Mouse (Mus musculus): ENCODE data around the gene Kcnj4.
A peak's percentile ranks its signal among the peaks of the same experiment; 100 is the strongest.
"Not testable (repeated sequence)": the region's sequence is repeated elsewhere in the genome, so short reads cannot be mapped to it uniquely, and the experiment has no call there.

Gene Kcnj4

DNA sequence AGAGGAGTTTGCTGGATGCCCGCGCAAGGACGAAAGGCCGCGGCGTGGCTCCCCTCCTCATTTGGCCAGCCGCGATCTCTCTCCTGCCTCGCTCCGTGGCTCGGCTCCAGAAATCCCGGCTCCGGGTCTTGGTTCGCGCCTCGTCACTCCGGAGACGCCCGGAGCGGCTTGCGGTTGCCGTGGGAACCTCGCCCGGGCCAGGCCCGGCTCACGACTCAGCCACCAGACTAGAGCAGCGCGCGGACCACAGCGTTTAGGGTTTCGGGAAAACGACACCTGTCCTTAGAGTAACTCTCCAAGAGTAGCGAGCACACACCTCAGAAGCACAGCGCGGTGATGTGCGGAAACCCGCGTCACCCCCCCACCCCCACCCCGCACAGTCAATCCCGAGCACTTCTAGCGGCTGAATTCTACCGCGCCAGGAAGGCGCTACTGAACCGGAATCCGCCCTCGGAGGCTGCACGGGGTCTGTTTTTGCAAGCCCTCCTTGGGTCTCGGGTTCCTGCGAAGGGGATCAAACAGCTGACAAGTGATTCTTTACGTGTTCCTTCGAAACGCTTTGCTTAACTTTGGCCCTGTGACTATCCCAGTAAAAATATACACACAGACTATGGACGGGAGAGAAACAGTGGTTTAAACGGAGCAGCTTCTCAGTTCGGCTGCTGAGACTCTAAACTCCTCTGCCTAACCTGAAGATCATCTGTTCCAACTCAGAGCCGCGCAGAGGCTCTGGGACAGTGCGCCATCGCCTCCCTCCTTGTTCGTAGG lies 6.7 kb upstream of the Kcnj4 start:
- DNase-seq (ENCODE audit: low read depth) = peak; percentile 74

DNA sequence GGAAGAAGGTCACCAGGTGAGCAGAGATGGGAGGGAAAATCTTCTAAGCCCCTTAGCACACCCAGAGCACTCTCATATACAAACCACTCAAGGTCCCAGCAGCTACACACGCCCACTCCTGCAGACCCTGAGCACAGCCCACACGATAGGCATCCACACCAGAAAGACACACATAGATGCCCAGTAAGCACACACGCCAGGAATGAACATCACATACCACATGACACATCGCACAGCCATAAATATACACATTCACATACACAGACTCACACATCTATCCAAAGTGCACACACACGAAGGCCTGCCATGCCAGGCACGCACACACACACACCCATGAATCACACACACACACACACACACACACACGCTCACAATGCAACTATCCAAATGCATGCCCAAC lies 5.4 kb upstream of the Kcnj4 start:
- DNase-seq (ENCODE audit: low read depth) = no peak

DNA sequence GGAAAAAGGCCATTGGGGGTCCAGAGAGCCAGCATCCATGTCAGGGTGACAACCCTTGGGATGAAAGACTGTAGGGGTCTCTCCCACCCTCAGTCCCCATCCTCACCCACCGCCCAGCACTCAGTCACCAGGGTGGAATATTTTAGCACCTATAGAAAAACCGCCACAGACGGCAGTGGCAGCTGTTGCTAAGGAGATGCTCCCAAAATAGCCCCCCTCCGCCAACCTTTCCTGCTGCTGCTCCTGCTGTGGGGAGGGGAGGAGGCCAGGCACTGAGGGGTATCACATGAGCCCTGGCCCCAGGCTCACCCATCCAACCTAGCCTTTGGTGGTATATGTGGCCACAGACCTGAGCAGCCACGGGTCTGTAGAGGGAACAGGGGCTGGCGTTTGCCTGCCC lies 5.0 kb upstream of the Kcnj4 start:
- DNase-seq (ENCODE audit: low read depth) = no peak

DNA sequence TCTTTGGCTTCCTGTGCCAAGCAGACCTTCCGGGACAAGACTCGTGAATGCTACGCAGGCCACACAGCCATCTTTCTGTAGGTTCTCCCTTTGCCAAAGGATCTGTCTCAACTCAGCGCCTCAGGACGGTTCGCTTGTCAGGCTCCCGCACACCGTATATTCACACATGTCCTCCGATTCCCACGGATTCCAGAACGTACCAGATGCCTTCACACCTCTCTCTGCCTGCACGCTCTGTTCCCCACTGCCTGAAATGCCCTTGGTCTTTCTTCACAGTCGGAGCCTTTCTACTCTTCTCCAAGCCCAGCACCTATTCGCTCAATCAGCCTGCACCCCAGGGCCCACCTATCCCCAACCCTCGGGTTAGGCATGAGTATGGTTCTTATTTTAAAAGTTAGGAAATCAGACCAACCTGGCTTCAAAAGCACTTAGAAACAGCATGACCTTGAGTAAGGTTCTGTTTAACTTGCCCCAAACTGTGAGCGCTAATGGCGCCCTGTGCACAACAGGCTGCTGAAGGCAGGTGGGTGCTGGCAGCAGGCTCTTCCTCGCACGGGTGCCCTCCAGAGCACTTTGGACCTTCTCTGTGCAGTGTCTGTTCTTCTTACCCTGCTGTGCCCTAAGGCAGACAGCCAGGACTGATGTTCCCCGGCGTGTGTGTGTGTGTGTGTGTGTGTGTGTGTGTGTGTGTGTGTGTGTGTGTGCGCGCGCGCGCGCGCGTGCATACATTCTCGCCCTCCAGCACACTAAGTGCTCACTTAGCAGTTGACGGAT lies 2.2 kb upstream of the Kcnj4 start:
- no peak for DNase-seq (ENCODE audit: low read depth)

DNA sequence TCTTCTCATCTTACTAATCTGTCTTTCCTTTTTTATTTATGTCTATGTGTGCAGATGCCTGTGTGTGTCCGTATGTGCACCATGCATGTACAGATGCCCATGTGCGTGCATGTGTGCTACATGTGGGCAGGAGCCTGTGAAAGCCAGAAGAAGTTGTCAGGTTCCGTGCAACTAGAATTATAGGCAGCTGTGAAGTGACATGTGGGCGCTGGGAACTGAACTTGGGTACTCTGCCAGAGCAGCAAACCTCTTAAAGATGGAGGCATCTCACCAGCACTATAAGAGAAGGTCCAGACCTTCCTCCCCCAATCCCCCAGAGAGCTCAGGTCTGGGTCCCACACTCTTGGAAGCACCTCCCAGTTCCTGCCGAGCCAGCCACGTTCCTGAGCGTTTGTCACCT lies 1.4 kb upstream of the Kcnj4 start:
- no peak for DNase-seq (ENCODE audit: low read depth)

DNA sequence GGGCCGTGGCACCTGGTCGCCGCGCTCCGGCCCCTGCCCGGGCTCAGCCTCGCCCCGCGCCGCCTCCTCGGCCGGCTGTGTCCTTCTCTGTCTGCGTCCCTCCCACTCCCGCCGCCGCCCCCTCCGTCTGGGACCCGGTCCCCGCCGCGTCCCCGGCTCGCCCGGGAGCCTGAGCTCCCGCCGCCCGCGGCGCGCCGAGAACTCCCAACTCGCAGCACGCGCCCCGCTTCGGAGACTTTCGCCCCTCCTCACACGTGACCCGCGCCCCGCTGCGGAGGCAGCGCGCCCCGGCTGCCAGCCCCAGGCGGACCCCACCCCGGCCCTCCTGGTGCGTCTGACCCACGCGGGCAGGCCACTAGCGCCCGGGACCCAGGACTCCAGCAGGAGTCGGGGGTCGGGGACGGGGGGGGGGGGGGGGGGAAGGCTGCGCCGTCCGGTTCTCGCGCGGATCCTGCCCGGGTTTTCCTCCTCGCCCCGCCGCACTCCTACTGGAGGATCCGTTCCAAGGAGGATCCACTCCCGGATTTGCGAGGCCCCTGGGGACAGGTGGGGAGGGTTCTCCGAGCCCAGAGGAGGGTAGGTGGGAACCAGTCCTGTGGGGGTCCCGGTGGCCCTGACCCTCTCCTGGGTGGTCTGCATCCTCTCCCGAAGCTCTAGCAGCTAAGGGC lies 709 bp upstream of the Kcnj4 start:
- no peak for DNase-seq (ENCODE audit: low read depth)

DNA sequence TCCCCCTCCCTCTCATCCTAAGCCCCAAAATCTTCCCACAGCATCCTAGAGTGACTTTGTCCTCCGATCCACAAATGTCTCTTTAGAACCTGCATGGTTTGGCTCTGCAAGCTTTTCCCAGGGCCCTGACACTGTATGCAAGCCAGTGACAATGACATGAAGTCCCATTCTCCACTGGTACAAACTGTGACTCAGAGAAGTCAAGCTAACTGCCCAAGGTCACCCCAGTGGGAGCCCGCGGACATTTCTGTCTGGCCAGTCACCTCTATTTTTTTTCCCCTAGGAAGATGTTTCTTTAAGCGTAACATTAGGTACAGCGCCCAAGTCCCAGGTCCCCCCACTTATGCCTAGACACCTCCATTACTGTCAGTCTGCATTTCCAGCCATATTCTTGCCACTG lies 1.6 kb downstream of the Kcnj4 start:
- no peak for DNase-seq (ENCODE audit: low read depth)

DNA sequence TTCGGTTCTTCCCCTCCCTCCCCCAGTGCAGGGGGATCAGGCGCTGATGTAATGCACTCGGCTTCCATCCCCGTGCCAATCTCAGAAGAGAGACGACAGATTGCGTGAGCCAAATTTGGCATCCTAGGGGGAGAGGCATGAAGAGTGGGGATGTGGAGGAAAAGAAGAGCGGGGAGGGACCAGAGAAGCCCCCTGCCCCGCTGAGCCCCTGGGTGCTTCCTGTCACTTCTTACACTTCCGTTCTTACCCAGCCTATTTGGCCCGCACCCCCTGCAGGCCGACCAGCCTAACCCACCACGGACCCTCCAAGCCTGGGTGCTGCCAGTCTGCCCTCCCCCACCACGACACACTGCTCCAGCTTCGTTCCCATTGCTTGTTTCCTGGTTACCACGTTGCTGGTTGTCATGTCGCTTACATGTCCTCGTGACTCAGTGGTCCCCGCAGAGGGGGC lies 2.1 kb downstream of the Kcnj4 start:
- DNase-seq (ENCODE audit: low read depth) = no peak

DNA sequence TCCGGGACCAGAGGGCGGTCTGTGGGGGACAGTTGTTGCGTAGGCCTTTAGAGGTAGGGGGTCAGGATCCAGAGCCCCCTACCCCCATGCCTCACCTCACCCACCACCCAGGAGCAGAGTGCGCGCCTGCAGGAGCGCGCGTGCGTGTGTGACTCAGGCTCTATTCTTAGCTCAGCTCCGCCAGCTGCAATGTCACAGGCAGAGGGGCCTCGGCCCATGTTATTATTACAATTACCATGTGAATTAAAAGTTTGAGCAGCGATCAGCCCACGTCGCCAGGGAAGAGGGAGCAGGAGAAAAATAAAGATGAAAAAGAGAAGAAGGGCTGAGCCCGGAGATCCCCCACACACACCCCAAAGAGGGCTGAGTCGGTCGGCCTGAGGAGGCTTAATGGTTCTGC lies 4.9 kb downstream of the Kcnj4 start:
- DNase-seq (ENCODE audit: low read depth) = no peak

DNA sequence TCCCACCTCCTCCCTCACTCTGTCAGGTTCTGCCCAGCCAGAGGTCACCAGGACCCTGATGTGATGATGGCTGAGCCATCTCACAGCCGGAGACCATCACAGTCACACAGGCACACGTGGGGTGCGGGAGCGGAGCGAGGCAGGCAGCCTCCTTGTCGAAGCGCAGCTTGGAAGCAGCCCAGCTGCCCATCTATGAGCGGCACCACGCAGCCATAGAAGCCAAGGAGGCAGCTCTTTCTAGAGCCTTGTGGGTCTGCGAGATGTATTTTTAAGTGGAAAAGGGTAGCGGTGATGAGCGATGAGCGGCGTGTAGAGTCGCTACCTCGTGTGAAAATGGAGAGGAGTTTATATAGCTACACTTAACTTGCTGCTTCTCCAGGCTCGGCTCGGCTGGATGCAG lies 11.5 kb downstream of the Kcnj4 start:
- DNase-seq (ENCODE audit: low read depth) = no peak

DNA sequence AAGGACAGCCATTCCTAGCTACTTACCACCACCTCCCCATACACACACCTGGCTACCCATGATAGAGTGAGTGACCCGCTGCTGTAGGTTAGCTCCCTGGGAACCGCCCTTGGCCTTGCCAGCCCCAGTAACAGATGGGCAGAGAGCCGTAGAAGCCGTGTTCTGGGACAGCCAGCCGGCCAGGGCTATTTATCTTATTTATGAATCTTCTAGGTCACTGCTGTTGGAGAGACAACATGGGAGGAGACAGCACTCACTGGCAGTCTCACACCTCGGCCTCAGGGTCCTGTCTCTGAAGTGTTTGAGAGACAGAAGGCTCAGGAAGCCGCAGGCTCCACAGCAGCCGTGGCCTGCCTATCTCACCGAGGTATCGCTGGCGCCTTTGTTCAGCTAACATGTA lies 15.6 kb downstream of the Kcnj4 start:
- no peak for DNase-seq (ENCODE audit: low read depth)

DNA sequence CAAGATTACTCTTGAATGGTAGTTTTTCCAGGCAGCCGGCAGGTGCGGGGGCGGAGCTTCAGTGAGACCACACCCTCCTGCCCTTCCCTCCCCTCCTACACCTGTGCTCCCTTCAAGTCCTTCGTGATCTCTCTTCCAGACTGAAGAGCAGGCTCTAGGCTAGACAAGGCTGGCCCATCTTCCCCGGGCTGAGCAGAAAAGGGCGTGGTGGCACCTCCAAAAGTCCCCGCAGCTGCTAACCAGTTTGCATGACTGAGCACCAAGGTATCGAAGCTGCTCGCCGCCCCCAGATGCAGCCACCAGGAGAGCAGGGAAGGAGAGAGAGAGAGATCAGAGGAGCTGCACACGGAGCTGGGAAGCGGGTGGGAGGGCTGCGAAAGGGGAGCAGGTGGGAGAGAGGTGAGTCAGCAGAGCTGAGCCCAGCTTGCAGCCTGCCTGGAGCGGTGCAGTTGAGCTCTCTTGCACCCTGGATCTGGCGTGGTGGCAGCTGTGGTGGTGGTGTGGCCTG lies 23.8 kb downstream of the Kcnj4 start:
- no peak for DNase-seq (ENCODE audit: low read depth)

DNA sequence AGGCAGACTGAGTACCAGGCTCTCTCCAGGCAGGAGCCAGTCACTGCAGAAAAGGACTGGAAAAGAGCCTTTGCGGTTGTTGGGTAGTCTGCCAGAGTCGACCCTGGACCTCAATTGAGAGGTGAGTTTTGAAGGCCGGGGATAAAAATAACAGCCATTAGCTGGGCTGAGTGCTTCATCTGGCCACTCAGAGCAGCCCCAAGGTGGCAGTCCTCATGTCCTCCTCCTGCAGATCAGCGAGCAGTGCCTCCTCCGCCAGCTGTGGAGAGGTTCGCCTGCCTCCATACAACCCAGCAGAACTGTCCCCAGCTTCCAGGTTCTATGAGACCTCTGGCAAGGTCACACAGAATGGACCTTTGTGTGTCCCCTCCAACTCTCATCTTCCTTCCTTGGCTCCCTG lies 27.8 kb downstream of the Kcnj4 start:
- DNase-seq (ENCODE audit: low read depth) = no peak

DNA sequence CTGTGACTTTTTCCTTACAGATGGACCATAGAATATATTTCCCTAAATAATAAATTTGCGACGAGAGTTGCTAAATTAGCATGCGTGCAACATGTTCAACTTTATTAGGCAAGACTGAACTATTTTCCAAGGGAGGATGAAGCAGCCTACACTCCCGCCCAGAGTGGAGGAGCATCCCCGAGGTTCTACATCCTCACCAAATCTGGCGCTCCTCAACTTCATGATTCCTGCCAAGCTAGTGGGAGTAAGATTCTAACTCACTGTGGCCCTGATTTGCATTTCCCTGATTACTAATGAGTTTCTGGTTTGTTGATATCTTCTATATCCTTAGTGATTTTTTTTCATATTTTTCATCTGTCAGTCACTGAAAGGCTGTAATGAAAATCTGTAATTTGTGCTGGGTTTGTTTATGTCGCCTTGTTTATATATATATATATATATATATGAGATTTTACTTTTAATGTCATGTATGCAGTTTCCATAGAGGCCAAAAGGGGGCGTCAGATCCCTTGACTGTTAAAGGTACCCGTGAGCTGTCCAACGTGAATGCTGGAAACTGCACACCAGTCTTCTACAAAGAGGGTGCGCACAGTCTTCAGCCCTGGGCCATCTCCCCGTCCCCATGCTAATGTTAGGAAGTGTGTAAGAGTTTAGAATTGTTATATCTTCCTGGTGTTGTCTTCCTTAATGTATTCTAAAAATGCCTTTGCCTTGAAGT lies 31.2 kb downstream of the Kcnj4 start:
- DNase-seq (ENCODE audit: low read depth) = peak; percentile 35

DNA sequence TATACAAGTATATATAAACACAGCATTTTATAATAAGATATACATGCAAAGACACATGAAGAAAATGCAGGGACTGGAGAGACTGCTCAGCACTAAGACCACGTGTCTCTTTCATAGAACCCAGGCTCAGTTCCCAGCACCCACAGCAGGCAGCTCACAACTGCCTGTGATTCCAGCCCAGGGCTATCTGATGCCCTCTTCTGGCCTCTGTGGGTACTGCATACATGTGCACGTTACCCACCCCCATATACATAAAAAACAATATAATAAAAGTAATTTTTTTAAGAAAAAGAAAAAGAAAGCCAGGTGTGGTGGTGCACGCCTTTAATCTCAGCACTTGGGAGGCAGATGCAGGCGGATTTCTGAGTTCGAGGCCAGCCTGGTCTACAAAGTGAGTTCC lies 32.0 kb downstream of the Kcnj4 start:
- DNase-seq (ENCODE audit: low read depth) = peak; percentile 32

DNA sequence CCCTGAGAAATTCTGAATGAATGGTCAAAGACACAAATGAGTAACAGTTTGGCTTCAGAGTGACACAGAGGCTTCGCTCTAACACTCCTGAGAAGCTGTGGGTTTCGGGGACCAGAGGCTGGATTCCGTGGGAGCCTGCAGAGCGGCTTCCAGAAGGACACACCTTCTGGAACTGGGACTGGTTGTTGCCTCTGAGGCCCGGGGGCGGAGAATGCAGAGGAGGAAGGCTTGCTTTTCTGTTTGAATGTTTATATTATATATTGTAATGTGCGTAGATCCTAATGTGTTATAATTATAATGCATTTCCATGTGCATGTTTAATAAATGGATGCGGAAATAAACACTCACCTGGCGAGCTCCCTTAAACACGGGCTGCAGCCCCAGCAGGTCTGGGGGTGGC lies 33.9 kb downstream of the Kcnj4 start:
- no peak for DNase-seq (ENCODE audit: low read depth)

DNA sequence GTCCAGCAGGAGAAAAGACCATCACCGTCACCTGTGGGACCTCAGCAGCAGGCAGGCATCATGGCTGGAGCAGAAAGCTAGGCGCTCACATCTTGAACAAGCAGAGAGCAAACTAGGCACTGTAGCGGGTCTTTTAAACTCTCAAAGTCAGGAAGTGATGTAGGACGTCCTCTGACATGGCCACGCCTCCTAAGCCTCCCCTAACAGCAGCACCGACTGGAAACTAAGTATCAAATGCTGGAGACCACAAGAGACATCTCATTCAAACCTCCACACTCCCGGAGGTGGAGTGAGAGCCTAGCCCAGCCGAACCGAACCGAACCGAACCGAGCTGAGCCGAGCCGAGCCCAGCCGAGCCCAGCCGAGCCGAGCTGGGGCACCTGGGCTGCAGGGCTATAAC lies 34.5 kb downstream of the Kcnj4 start:
- peak; percentile 30 for DNase-seq (ENCODE audit: low read depth)

DNA sequence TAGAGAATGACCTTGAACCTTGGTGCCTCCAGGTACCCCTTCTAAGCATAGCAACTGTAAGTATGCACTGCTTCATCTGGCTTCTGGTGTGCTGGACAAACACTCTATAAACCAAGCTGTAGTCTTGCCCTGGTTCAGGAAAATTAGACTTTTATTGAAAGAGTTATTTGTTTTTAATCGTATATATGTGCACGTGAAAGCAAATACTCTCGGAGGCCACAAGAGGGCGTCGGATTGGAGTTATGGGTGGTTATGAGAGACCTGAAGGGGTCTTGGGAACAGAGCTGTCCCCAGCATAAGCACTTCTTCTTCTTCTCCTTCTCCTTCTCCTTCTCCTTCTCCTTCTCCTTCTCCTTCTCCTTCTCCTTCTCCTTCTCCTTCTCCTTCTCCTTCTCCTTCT lies 35.5 kb downstream of the Kcnj4 start:
- DNase-seq (ENCODE audit: low read depth) = no peak

DNA sequence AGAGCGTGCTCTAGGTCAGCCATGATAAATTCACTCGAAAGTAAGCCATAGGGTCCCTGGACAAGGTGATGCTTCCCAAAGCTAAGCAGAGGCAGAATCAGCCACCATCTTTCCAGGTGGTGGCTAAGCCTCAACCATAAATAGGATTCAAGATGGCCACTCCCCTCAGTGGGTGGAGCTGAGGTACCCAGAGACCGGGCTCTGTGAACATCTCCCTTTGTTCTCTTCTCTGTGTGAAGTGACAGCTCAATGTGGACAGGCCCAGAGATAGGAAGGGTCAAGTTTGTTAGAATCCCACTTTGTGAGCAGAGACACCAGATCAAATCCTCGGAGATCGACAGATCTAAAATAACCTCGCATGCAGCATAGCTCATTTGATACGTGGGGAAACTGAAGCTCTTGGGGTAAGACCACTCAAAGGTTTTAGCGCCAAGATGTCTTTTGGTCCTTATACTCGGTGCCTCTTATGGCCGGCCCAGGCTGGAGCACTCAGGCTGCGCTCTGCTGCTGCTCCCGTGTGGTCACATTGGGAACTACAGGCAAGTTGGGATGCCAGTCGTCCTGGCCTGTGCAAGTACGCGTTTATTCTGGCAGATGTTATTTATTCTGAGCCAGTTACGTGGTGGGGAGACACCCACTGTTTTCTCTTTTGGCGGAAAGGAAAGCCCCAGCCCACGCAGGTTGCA lies 38.3 kb downstream of the Kcnj4 start:
- DNase-seq (ENCODE audit: low read depth) = peak; percentile 93

DNA sequence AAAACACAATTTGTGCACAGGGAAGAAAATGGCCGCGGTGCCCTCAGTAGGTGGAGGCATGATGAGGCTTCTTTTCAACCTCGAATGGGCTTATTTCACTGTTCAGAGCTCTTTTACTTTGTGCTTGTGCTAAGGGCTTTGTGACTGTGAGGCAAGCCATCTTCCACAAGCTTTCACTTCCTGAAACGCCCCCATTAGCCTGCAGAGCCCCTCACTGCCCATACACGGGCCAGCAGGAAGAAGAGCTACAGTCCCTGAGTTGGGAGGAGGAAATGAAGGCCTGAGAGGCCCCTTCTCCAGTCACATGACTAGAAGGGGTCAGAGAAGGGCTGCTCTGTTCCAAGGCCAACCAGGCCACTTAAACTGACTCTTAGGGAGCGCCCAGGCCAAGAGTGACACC lies 48.5 kb downstream of the Kcnj4 start:
- no peak for DNase-seq (ENCODE audit: low read depth)

DNA sequence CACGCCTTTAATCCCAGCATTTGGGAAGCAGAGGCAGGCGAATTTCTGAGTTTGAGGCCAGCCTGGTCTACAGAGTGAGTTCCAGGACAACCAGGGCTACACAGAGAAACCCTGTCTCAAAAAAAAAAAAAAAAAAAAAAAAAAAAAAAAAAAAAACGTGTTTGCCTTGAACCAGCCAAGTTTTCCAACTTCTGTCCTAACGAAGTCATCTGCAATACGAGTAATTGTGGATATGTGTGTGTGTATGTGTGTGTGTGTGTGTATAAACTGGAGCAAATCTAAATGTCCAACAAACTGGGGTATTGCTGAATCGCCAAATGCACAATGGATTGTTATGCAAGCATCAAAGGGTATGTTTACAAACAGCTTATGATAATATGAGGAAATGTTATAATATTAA lies 48.9 kb downstream of the Kcnj4 start:
- DNase-seq (ENCODE audit: low read depth) = not testable (repeated sequence)
